Mouse (Mus musculus): Measurements from ENCODE around the gene Gm29094. TPM values are rescaled to one million over a fixed set of nuclear protein-coding genes. Genes with fewer than 3 reads are reported as not detected.
"Not testable (repeated sequence)": the region's sequence is repeated elsewhere in the genome, so short reads cannot be mapped to it uniquely, and the experiment has no call there.

Gm29094 gene
- total RNA-seq, 2 experiments from 2014 or later = not detected

DNA sequence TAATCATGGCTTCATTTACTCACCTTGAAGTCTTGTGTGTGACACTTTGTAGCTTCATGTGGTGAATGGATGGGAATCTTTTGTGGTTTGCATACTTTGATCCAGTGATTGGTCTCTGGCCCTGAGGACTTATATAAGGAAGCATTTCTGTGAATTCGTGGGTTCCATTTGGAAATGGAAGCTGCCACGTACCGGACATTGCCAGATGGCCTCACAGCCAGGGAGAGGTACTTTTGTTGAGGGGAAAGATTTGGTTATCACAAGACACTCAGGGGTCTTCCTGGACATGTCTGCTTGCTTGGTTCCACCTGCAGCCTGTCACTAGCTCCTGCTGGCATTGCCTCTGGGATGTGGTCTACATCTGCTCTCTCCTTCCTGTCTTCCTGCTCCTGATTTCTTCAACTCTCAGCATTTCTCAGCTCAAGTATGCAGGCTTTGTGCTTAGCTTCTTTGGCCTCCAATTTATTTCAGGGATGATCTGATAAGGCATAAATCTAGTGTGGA lies 41.4 kb downstream of the Gm29094 start:
- not testable (repeated sequence) for DNase-seq (ENCODE audit: low spot score in 2 of 2)

DNA sequence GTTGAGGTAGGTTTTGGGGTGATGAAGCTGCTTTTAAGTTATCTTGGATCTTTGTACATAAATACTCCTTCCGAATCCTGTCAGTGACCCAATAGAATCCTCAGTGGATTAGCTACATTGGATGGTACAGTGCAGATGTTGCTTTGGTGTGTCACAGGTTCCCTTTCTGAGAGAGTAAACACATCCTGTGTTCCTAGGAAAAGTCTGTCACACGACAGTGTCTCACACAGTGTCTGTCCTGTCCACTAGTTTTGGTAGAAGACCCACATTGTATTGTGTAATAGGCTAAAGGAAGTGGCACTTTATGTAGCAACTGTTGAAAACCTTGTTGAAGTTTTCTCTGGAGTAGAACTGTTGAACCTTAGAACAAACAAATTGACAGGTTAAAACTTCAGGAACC lies 54.2 kb downstream of the Gm29094 start:
- DNase-seq (ENCODE audit: low spot score in 2 of 2) = no peak

DNA sequence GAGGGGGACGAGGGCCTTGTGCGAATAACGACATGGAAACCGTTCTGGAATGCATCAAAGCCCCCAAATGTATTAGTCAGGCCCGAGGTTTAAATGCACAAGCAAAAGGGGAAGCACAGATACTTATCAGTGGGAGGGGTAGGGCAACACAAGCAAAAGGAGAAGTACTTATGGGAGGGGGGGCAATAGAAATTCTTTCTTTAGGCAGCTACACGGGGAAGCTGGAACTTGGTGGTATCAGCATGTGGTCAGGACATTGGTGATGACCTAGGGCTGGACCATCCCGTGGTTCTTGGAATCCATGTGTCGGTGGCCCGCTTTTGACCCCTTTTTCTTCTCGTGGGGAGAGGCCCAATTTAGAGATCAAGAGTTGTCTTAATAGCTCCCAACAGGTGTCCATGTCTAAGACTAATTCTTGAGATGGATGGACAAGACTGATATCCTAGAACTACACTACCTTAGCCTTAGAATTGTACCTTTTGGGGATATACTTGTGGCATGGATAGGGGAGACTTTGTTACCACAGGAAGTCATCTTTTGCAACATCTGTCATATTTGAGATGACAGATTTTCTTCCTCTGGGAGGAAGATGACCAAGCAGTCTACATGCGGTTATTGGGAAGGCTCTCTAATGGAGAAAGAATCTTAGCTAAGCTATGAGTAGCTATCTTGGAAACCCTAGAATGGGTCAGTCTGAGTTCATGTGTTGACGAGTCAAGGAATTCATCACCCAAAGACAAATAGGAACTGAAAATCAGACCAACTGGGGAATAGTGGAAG lies 57.6 kb downstream of the Gm29094 start:
- no peak for DNase-seq (ENCODE audit: low spot score in 2 of 2)

DNA sequence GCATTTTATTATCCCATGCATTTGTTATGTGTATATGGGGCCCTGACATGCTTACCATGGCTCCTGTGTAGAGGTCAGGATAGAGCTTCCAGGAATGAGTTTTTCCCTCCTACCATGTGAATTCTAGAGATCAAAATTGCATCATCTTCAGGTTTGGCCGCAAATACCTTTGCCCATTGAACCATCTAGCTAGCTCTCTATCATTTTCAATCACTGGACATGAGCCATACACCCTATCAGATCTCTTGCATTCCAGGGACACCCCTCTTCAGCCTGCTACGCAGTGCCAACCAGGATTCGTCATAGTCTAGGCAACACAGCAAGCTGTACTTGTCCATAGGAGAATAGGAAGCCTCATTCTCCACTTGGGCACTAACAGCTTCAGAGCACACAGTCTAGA lies 64.8 kb downstream of the Gm29094 start:
- no peak for DNase-seq (ENCODE audit: low spot score in 2 of 2)

DNA sequence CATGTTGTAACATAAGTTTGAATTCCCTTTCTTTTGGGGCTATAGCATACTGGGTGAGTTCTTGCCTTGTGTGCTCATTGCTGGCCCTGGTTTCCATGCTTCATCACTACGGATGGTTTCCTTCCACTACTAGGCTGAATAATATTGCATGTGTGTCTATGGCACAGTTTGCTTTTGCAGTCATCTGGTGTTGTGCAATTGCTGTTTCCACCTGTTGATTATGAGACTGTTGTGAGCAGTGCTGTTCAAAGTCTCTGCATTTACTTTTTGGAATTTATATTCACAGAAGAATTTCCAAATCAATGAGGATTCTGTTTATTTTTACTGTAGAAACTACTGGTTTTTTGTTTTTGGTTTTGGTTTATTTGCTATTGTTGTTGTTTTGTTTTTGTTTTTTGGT lies 65.4 kb downstream of the Gm29094 start:
- no peak for DNase-seq (ENCODE audit: low spot score in 2 of 2)

Other genes with a start within 250 kb of the Gm29094 start
- gene Bcl2a1a, start 242.5 kb upstream of the Gm29094 start, total RNA-seq (2021) = 1 to 10 TPM; 2.1 to 2.3 TPM
- under 1 TPM; 0.20 to 0.96 TPM for gene Trim43b, start 106.5 kb upstream of the Gm29094 start, total RNA-seq (2021)
- gene Bcl2a1b, start 170 bp upstream of the Gm29094 start, total RNA-seq (2021) = 1 to 10 TPM; 2.9 to 6.4 TPM
- gene Mthfs, start 11.3 kb downstream of the Gm29094 start, total RNA-seq (2021) = 10 to 100 TPM; 28.8 to 29.8 TPM

All from adrenal gland, adult 18-20 months (tissue).